Mouse (Mus musculus) forebrain, embryonic 15.5 days (tissue): Measurements from ENCODE around the gene Mc1r. TPM values are rescaled to one million over a fixed set of nuclear protein-coding genes. Genes with fewer than 3 reads are reported as not detected.
A peak's percentile ranks its signal among the peaks of the same experiment; 100 is the strongest.
"Not testable (repeated sequence)": the region's sequence is repeated elsewhere in the genome, so short reads cannot be mapped to it uniquely, and the experiment has no call there.

Source experiments
- ATAC-seq: fragments of 200-750 bp; cut with Nextera tagmentation; replicated peaks from 2 replicates; pipeline ENCODE4 v1.8.0; 2017; ENCODE audit warnings: mild to moderate bottlenecking, moderate TSS enrichment, moderate library complexity
- H3K27ac ChIP-seq: fragments of 300-500 bp; sonication (generic); replicated peaks from 2 replicates; pipeline ENCODE4 v1.5.1; 2015; ENCODE audit warnings: mild to moderate bottlenecking, inconsistent platforms
- H3K27me3 ChIP-seq: fragments of 300-500 bp; sonication (generic); 2 replicates; pipeline ENCODE4 v1.6.1; 2015; ENCODE audit warnings: inconsistent platforms
- H3K36me3 ChIP-seq: fragments of 300-500 bp; sonication (generic); 2 replicates; pipeline ENCODE4 v1.6.1; 2015; ENCODE audit warnings: mild to moderate bottlenecking, inconsistent platforms
- H3K4me1 ChIP-seq: fragments of 300-500 bp; sonication (generic); 2 replicates; pipeline ENCODE4 v1.6.1; 2015; ENCODE audit warnings: inconsistent platforms
- H3K4me2 ChIP-seq: fragments of 300-500 bp; sonication (generic); replicated peaks from 2 replicates; pipeline ENCODE4 v1.6.1; 2015; ENCODE audit warnings: mild to moderate bottlenecking, inconsistent platforms
- H3K4me3 ChIP-seq: fragments of 300-500 bp; sonication (generic); 2 replicates; pipeline ENCODE4 v1.5.1; 2015; ENCODE audit warnings: mild to moderate bottlenecking, inconsistent platforms
- H3K9ac ChIP-seq: fragments of 300-500 bp; sonication (generic); replicated peaks from 2 replicates; pipeline ENCODE4 v1.6.1; 2015; ENCODE audit warnings: mild to moderate bottlenecking, inconsistent platforms
- H3K9me3 ChIP-seq: fragments of 300-500 bp; sonication (generic); 2 replicates; pipeline ENCODE4 v1.6.1; 2016; ENCODE audit warnings: inconsistent platforms
- WGBS: fragments of 180-500 bp; shearing (Covaris S2); methylation state at CpG from one replicate; pipeline ENCODE4 v1.1.7; 2015; ENCODE audit warnings: mixed read lengths; 5-methylcytosine and 5-hydroxymethylcytosine counted together
- polyA plus RNA-seq: library from polyadenylated mRNA; unstranded; fragments of >200 nt; fragmentation: Nextera tagmentation; extraction: Ambion mirVana; gene quantifications from 2 replicates; pipeline ENCODE4 v1.2.1, GENCODE M21; 2015

The Mc1r gene
- polyA plus RNA-seq, 1 experiment from 2014 or later: 0.15 TPM

- Histone ChIP-seq H3K9ac (peak overlapping the region; percentile 99), H3K4me3 (peak overlapping the region; percentile 95), H3K9me3 (no peaks in the 10 kb centered on the region), H3K4me1 (peaks cover 41% of the 10 kb centered on the region), H3K27me3 (no peaks in the 10 kb centered on the region), H3K27ac (peak overlapping the region; percentile 95), H3K4me2 (peak overlapping the region; percentile 88), H3K36me3 (peaks cover 18% of the 10 kb centered on the region)
- ATAC-seq: no peak
- 16% methylated on average over 9 of the region's 9 CpGs for WGBS
These were observed 7.3 kb downstream of the Mc1r start for GRCm38 (mm10) chr8:123414255-123414654.

DNA sequence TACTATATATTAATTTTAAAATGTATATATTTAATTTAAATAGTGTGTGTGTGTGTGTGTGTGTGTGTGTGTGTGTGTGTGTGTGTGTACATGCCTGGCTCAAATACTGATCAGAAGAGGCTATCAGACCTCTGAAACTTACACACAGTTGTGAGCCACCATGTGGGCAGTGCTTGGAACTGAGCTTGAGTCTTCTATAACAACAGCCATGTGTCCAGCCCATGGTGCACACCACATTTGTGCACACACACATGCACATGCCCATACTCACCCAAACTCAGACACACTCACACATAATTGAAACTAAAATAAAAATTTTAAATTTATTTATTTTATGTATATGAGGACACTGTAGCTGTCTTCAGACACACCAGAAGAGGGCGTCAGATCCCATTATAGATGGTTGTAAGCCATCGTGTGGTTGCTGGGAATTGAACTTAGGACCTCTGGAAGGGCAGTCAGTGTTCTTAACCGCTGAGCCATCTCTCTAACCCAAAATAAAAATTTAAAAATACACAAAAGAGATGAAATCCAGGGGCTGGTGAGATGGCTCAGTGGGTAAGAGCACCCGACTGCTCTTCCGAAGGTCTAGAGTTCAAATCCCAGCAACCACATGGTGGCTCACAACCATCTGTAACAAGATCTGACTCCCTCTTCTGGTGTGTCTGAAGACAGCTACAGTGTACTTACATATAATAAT lies 8.2 kb downstream of the Mc1r start:
- H3K27ac ChIP-seq, H3K9ac ChIP-seq, H3K9me3 ChIP-seq, ATAC-seq, H3K27me3 ChIP-seq: not testable (repeated sequence)
- WGBS: 85% methylated on average over 5 of the region's 5 CpGs
- Histone ChIP-seq H3K4me2 (peak overlapping the region; percentile 88), H3K4me1 (peaks cover 32% of the 10 kb centered on the region), H3K36me3 (peaks cover 26% of the 10 kb centered on the region), H3K4me3 (peak overlapping the region; percentile 95)

DNA sequence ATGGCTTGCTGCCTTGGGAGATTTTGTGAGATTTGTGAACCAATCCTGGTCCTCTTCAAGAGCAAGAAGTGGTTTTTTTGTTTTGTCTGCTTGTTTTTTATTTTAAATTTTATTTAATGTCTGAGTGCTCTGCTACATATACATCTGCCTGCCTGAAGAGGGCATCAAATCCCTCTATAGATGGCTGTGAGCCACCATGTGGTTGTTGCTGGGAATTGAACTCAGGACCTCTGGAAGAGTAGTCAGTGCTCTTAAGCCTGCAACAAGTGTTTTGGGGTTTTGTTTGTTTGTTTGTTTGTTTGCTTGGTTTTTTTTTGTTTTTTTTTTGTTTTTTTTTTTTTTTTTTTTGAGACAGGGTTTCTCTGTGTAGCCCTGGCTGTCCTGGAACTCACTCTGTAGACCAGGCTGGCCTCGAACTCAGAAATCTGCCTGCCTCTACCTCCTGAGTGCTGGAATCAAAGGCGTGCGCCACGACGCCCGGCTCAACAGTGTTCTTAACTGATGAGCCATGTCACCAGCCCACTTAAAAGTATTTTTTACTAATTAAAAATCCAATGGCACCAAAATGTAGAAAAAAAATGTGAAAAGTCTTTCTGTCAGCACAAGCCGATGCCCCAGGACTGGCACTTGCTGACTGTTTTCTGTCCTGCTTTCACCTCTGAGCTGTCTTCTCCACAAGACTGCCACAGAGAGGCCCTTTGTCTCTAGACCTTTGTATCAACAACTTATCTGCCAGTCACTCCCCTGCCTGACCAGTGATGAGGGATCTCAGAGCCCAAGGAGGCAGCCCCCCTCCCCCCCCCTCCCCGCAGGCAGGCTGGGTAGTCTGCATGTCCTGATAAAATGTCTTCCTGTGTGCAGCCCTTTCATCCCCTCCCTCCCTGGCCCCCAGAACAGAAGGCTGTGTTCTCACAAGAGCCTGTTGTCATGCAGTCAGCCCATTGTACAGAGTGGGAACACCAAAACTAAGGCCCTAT lies 9.3 kb downstream of the Mc1r start:
- H3K4me1 ChIP-seq: peaks cover 32% of the 10 kb centered on the region
- WGBS: 84% methylated on average over 8 of the region's 8 CpGs
- H3K9me3 ChIP-seq: no peaks in the 10 kb centered on the region
- no peak for ATAC-seq
- H3K27me3 ChIP-seq: no peaks in the 10 kb centered on the region
- peak overlapping the region; percentile 88 for H3K4me2 ChIP-seq
- H3K36me3 ChIP-seq: peaks cover 37% of the 10 kb centered on the region
- peak overlapping the region; percentile 95 for H3K4me3 ChIP-seq
- no peak overlapping the region for H3K27ac ChIP-seq
- no peak overlapping the region for H3K9ac ChIP-seq

- peaks cover 42% of the 10 kb centered on the region for H3K36me3 ChIP-seq
- H3K4me3 ChIP-seq: no peak overlapping the region
- peak overlapping the region; percentile 88 for H3K4me2 ChIP-seq
- 78% methylated on average over 8 of the region's 8 CpGs for WGBS
- H3K9ac ChIP-seq: no peak overlapping the region
- H3K27me3 ChIP-seq: no peaks in the 10 kb centered on the region
- peaks cover 35% of the 10 kb centered on the region for H3K4me1 ChIP-seq
- no peak overlapping the region for H3K27ac ChIP-seq
- no peaks in the 10 kb centered on the region for H3K9me3 ChIP-seq
- ATAC-seq: no peak
These were observed 10.1 kb downstream of the Mc1r start for GRCm38 (mm10) chr8:123416944-123417555.

GRCm38 (mm10) chr8:123419711-123420110 lies 12.8 kb downstream of the Mc1r start:
- Histone ChIP-seq H3K9ac (no peak overlapping the region), H3K4me3 (no peak overlapping the region), H3K27ac (no peak overlapping the region), H3K4me1 (peaks cover 40% of the 10 kb centered on the region), H3K27me3 (no peaks in the 10 kb centered on the region), H3K36me3 (peaks cover 52% of the 10 kb centered on the region), H3K9me3 (no peaks in the 10 kb centered on the region), H3K4me2 (no peak overlapping the region)
- 92% methylated on average over 4 of the region's 4 CpGs for WGBS
- no peak for ATAC-seq

DNA sequence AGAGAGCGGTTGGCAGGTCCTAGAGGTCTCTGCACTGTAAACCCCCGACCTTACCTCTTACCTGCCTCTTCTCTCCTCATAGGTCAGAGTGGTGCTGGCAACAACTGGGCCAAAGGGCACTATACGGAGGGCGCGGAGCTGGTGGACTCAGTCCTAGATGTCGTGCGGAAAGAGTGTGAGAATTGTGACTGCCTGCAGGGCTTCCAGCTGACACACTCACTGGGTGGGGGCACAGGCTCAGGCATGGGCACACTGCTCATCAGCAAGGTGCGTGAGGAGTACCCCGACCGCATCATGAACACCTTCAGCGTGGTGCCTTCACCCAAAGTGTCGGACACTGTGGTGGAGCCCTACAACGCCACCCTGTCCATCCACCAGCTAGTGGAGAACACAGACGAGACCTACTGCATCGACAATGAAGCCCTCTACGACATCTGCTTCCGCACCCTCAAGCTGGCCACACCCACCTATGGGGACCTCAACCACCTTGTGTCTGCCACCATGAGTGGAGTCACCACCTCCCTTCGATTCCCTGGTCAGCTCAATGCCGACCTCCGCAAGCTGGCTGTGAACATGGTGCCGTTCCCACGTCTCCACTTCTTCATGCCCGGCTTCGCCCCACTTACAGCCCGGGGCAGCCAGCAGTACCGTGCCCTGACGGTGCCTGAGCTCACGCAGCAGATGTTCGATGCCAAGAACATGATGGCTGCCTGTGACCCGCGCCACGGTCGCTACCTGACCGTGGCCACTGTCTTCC lies 13.8 kb downstream of the Mc1r start:
- 95% methylated on average over 34 of the region's 34 CpGs for WGBS
- peak; percentile 30; the same call in 1 of the 2 replicates for ATAC-seq
- H3K36me3 ChIP-seq: peaks cover 52% of the 10 kb centered on the region

DNA sequence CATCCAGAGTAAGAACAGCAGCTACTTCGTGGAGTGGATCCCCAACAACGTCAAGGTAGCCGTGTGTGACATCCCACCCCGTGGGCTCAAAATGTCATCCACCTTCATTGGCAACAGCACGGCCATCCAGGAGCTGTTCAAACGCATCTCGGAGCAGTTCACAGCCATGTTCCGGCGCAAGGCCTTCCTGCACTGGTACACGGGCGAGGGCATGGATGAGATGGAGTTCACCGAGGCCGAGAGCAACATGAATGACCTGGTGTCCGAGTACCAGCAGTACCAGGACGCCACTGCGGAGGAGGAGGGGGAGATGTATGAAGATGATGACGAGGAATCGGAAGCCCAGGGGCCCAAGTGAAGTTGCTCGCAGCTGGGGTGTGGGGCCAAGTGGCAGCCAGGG lies 14.4 kb downstream of the Mc1r start:
- Histone ChIP-seq H3K27me3 (no peaks in the 10 kb centered on the region), H3K9me3 (no peaks in the 10 kb centered on the region; the same call in 1 of the 2 replicates), H3K9ac (no peak overlapping the region), H3K4me3 (no peak overlapping the region), H3K4me2 (no peak overlapping the region), H3K4me1 (peaks cover 29% of the 10 kb centered on the region), H3K27ac (no peak overlapping the region), H3K36me3 (peaks cover 52% of the 10 kb centered on the region)
- WGBS: 85% methylated on average over 19 of the region's 19 CpGs
- no peak for ATAC-seq

More for the DNA sequence above, 13.8 kb downstream of the Mc1r start:
- Histone ChIP-seq H3K27ac (no peak overlapping the region), H3K4me2 (no peak overlapping the region), H3K4me1 (peaks cover 34% of the 10 kb centered on the region), H3K4me3 (no peak overlapping the region), H3K27me3 (no peaks in the 10 kb centered on the region), H3K9me3 (no peaks in the 10 kb centered on the region), H3K9ac (no peak overlapping the region)

DNA sequence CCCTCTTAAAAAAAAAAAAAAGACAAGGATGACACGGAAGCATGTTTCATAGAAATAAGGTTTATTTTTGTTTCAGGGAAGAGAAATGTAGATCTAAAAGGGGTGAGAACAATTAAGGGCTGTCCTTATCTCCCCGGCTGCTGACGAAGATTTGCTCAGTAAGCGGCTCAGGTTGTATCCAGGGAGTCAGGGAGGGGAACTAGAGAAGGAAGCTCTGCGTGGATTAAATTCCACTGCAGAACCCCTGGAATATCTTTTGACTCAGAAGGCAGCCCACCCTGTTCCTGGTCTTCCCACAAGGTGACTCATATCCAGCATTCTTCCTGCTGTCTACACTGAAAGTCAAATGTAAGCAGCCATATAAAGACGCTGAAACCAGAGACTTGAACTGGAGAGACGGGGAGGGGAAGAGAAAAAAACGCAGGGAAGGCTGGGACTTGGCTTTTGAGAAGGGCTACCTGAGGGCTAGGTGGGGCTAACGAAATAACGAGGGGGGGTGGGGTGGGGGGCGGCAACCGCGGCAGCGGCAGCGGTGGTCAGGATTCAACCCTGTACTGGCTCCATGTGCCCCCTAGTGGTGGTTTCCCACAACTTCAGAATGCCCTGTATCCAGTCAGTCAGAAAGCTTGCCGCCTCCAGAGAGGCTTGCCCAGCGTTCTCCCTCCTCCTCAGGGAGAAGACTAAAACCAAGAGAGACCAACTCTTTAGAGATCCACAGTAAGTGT lies 15.3 kb downstream of the Mc1r start:
- H3K4me2 ChIP-seq: peak overlapping the region; percentile 30
- 19% methylated on average over 17 of the region's 17 CpGs for WGBS
- H3K4me3 ChIP-seq: peak overlapping the region; percentile 16; the same call in 1 of the 2 replicates
- ATAC-seq: peak; percentile 65
- H3K4me1 ChIP-seq: peaks cover 20% of the 10 kb centered on the region
- H3K36me3 ChIP-seq: peaks cover 49% of the 10 kb centered on the region
- H3K27me3 ChIP-seq: no peaks in the 10 kb centered on the region
- no peak overlapping the region for H3K27ac ChIP-seq
- H3K9me3 ChIP-seq: peaks cover 2% of the 10 kb centered on the region; the same call in 1 of the 2 replicates
- H3K9ac ChIP-seq: no peak overlapping the region

- Histone ChIP-seq H3K27me3 (no peaks in the 10 kb centered on the region), H3K4me3 (no peak overlapping the region), H3K27ac (no peak overlapping the region), H3K9me3 (peaks cover 7% of the 10 kb centered on the region), H3K4me1 (peaks cover 16% of the 10 kb centered on the region), H3K4me2 (peak overlapping the region; percentile 30; the same call in 1 of the 2 replicates), H3K36me3 (peaks cover 49% of the 10 kb centered on the region), H3K9ac (no peak overlapping the region)
- 22% methylated on average over 3 of the region's 3 CpGs for WGBS
- ATAC-seq: peak; percentile 44; the same call in 1 of the 2 replicates
These were observed 15.9 kb downstream of the Mc1r start for GRCm38 (mm10) chr8:123422781-123423159.

GRCm38 (mm10) chr8:123423441-123423840 lies 16.5 kb downstream of the Mc1r start, which contains the start of gene Def8:
Gene Def8 (plus strand): TSS chr8:123423527.
- WGBS: 85% methylated on average over 7 of the region's 7 CpGs
- peaks cover 42% of the 10 kb centered on the region for H3K36me3 ChIP-seq
- no peak for ATAC-seq

More at GRCm38 (mm10) chr8:123423441-123423840, 16.5 kb downstream of the Mc1r start, which contains the start of gene Def8:
- Histone ChIP-seq H3K9me3 (peaks cover 13% of the 10 kb centered on the region), H3K27me3 (no peaks in the 10 kb centered on the region), H3K9ac (no peak within 1 kb of the TSS), H3K4me3 (peak within 1 kb of the TSS; percentile 16; the same call in 1 of the 2 replicates), H3K4me1 (peaks cover 13% of the 10 kb centered on the region), H3K4me2 (peak within 1 kb of the TSS; percentile 30), H3K27ac (no peak within 1 kb of the TSS)
